Mouse (Mus musculus): ENCODE measurements around the gene Adgrg3.
A peak's percentile ranks its signal among the peaks of the same experiment; 100 is the strongest.

The Adgrg3 gene

GRCm38 (mm10) chr8:95017451-95017850 is at the start of gene Adgrg3:
Gene Adgrg3 (plus strand): TSS chr8:95017692.
- no peak for DNase-seq

GRCm38 (mm10) chr8:94973270-94973669 is 44.2 kb upstream of the Adgrg3 start:
- no peak for DNase-seq

GRCm38 (mm10) chr8:94973786-94974185 is 43.7 kb upstream of the Adgrg3 start:
- DNase-seq = no peak

- DNase-seq = no peak
These were observed 42.9 kb upstream of the Adgrg3 start, which contains the start of gene Adgrg1 for GRCm38 (mm10) chr8:94974467-94975165. Gene Adgrg1 (plus strand): TSS chr8:94974751.

GRCm38 (mm10) chr8:94976651-94977417 is 40.7 kb upstream of the Adgrg3 start:
- DNase-seq = no peak

- DNase-seq = peak; percentile 80
These were observed 39.4 kb upstream of the Adgrg3 start for GRCm38 (mm10) chr8:94978131-94978530.

GRCm38 (mm10) chr8:94978593-94979319 is 38.7 kb upstream of the Adgrg3 start:
- DNase-seq = no peak

GRCm38 (mm10) chr8:94980176-94980575 is 37.3 kb upstream of the Adgrg3 start:
- DNase-seq = no peak

GRCm38 (mm10) chr8:94980976-94981375 is 36.5 kb upstream of the Adgrg3 start:
- DNase-seq = no peak

- no peak for DNase-seq
These were observed 35.6 kb upstream of the Adgrg3 start for GRCm38 (mm10) chr8:94981848-94982247.

- DNase-seq = peak; percentile 62
These were observed 34.3 kb upstream of the Adgrg3 start for GRCm38 (mm10) chr8:94983146-94983545.

GRCm38 (mm10) chr8:94983881-94984516 is 33.5 kb upstream of the Adgrg3 start:
- DNase-seq = peak; percentile 70

- DNase-seq = no peak
These were observed 32.5 kb upstream of the Adgrg3 start for GRCm38 (mm10) chr8:94985023-94985422.

GRCm38 (mm10) chr8:94986676-94987075 is 30.8 kb upstream of the Adgrg3 start:
- DNase-seq = peak; percentile 89

GRCm38 (mm10) chr8:94987553-94987952 is 29.9 kb upstream of the Adgrg3 start:
- no peak for DNase-seq

GRCm38 (mm10) chr8:94988619-94989018 is 28.9 kb upstream of the Adgrg3 start:
- no peak for DNase-seq

- no peak for DNase-seq
These were observed 27.8 kb upstream of the Adgrg3 start for GRCm38 (mm10) chr8:94989711-94990110.

GRCm38 (mm10) chr8:94990598-94991453 is 26.7 kb upstream of the Adgrg3 start:
- DNase-seq = no peak

GRCm38 (mm10) chr8:94991454-94991994 is 26.0 kb upstream of the Adgrg3 start:
- DNase-seq = no peak

GRCm38 (mm10) chr8:94992010-94992409 is 25.5 kb upstream of the Adgrg3 start:
- DNase-seq = no peak

- no peak for DNase-seq
These were observed 25.0 kb upstream of the Adgrg3 start for GRCm38 (mm10) chr8:94992534-94992933.
